Mouse (Mus musculus): ENCODE results near the gene A730009L09Rik.

DNA sequence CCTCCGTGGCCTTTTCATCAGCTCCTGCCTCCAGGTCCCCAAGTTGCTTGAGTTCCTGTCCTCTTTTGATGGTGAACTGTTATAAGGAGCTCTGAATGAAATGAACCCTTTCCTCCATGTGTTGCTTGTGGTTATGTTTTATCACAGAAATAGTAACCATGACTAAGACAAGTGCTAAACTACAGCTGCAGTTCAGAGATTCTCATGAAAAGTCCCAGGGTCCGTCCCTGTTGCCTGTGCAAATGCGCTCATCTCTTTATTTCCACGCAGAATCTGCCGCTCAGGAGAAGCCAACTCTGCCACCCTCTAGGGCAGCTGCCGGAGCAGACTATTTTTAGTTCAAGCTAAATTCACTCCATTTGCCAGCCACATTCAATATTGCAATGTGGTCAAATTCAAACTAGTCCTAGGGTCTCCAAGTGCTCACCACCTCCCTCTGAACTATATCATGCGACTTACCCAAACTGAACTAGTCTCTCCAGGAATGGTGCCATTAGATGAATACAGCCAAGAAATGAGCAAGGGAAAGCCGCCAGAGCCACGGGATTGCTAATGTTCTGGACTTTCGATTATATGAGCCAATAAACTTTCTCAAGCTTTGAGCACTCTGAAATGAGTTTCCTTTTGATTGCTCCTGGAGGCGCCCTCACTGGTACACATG, 7.2 kb downstream of the A730009L09Rik start:
- TF ChIP-seq CTCF (IDR thresholded peaks at IDR 0.05; ENCODE audit: low read depth) (no peak), EP300 (IDR thresholded peaks at IDR 0.05; ENCODE audit: low read depth) (no peak)
